Comparison of ENCODE assay signal across 22 mouse cellular contexts in genomic region chr9:106776116-106776515, GRCm38 (mm10).
"Had no signal": no experiment of that assay in that cellular context is flagged by ENCODE, and none has a peak within 500 bp of the region (broad histone marks: within the 10 kb centered on the region; RNA-seq: fewer than 3 reads in every experiment).

No protein-coding gene starts in this region.

- H3K4me2 ChIP-seq: lung, embryonic 15.5 days; midbrain, embryonic 12.5 days; neural tube, embryonic 13.5 days; neural tube, embryonic 15.5 days had no signal

- H3K27me3 ChIP-seq: lung, embryonic 15.5 days; megakaryocyte, embryonic 14.5 days; midbrain, embryonic 12.5 days; neural tube, embryonic 13.5 days; neural tube, embryonic 15.5 days had no signal

- H3K36me3 ChIP-seq: lung, embryonic 15.5 days; midbrain, embryonic 12.5 days; neural tube, embryonic 13.5 days; neural tube, embryonic 15.5 days had no signal

- ATAC-seq: lung, postnatal 0 days; midbrain, embryonic 16.5 days had no signal

- H3K9me3 ChIP-seq: lung, embryonic 15.5 days; megakaryocyte, embryonic 14.5 days; midbrain, embryonic 10.5 days; midbrain, embryonic 12.5 days; neural tube, embryonic 13.5 days; neural tube, embryonic 15.5 days had no signal

- DNase-seq: lung, adult 2 months; lung, postnatal 14 days; lung, postnatal 36 days; midbrain, embryonic 14.5 days; retina, postnatal 1 day; right cerebral cortex, adult 18-20 months; right cerebral cortex, postnatal 25 days; right cerebral cortex, postnatal 4 days; spleen, adult 18-20 months; thymus, adult 18-20 months; thymus, postnatal 14 days; thymus, postnatal 36 days had no signal

- H3K4me1 ChIP-seq: lung, embryonic 15.5 days; midbrain, embryonic 10.5 days; midbrain, embryonic 12.5 days; neural tube, embryonic 13.5 days; neural tube, embryonic 15.5 days had no signal

- H3K9ac ChIP-seq: lung, embryonic 15.5 days; midbrain, embryonic 12.5 days; neural tube, embryonic 13.5 days; neural tube, embryonic 15.5 days had no signal

- H3K27ac ChIP-seq: lung, embryonic 15.5 days; macrophage; midbrain, embryonic 10.5 days; midbrain, embryonic 12.5 days; neural tube, embryonic 13.5 days; neural tube, embryonic 15.5 days had no signal

- H3K4me3 ChIP-seq: lung, embryonic 15.5 days; megakaryocyte, embryonic 14.5 days; midbrain, embryonic 10.5 days; midbrain, embryonic 12.5 days; myocyte; neural tube, embryonic 13.5 days; neural tube, embryonic 15.5 days had no signal
